Mouse (Mus musculus): ENCODE data around the gene 2610528J11Rik. TPM values are rescaled to one million over a fixed set of nuclear protein-coding genes. Genes with fewer than 3 reads are reported as not detected.
A peak's percentile ranks its signal among the peaks of the same experiment; 100 is the strongest.

2610528J11Rik gene
- total and polyA plus RNA-seq, 2 experiments from 2014 or later = not detected

GRCm38 (mm10) chr4:118553039-118553649 is 26.3 kb downstream of the 2610528J11Rik start:
- no peak for TF ChIP-seq EP300 (IDR thresholded peaks at IDR 0.05; ENCODE audit: low read depth)
- no peaks in the 10 kb centered on the region for H3K27me3 ChIP-seq (ENCODE audit: control insufficient read depth, insufficient read depth, low read length)
- no peaks in the 10 kb centered on the region for H3K36me3 ChIP-seq (replicated peaks; ENCODE audit: control insufficient read depth, insufficient read depth, low read length)
- no peaks in the 10 kb centered on the region for H3K9me3 ChIP-seq (replicated peaks; ENCODE audit: control insufficient read depth, low read length)
- WGBS = 59% methylated on average over 3 of the region's 3 CpGs
- no peak overlapping the region for H3K4me3 ChIP-seq (ENCODE audit: low read depth, low read length)
- no peak overlapping the region for H3K9ac ChIP-seq (replicated peaks; ENCODE audit: low read depth, low read length)
- no peak overlapping the region for H3K4me2 ChIP-seq (ENCODE audit: low read depth, low read length)
- no peak overlapping the region for H3K27ac ChIP-seq (ENCODE audit: low read depth)
- ATAC-seq (ENCODE audit: insufficient read depth, low read depth) = no peak
- no peaks in the 10 kb centered on the region for H3K4me1 ChIP-seq (ENCODE audit: control insufficient read depth, insufficient read depth)
- no peak for DNase-seq (ENCODE audit: low spot score)

GRCm38 (mm10) chr4:118564062-118564925 is 37.5 kb downstream of the 2610528J11Rik start:
- 64% methylated on average over 13 of the region's 13 CpGs for WGBS
- Histone ChIP-seq H3K9ac (replicated peaks; ENCODE audit: low read depth, low read length) (no peak overlapping the region), H3K27ac (ENCODE audit: low read depth) (no peak overlapping the region), H3K27me3 (ENCODE audit: control insufficient read depth, insufficient read depth, low read length) (no peaks in the 10 kb centered on the region), H3K36me3 (replicated peaks; ENCODE audit: control insufficient read depth, insufficient read depth, low read length) (no peaks in the 10 kb centered on the region), H3K9me3 (replicated peaks; ENCODE audit: control insufficient read depth, low read length) (0 out of 2 replicates have a peak, but pooled peaks cover 4% of the 10 kb centered on the region), H3K4me2 (ENCODE audit: low read depth, low read length) (no peak overlapping the region), H3K4me1 (ENCODE audit: control insufficient read depth, insufficient read depth) (no peaks in the 10 kb centered on the region), H3K4me3 (ENCODE audit: low read depth, low read length) (no peak overlapping the region)
- DNase-seq (ENCODE audit: low spot score) (no peak), ATAC-seq (ENCODE audit: insufficient read depth, low read depth) (no peak)
- TF ChIP-seq EP300 (IDR thresholded peaks at IDR 0.05; ENCODE audit: low read depth) = no peak
- no peak for TF ChIP-seq CTCF (IDR thresholded peaks at IDR 0.05; ENCODE audit: low read depth)

GRCm38 (mm10) chr4:118564926-118565279 is 38.1 kb downstream of the 2610528J11Rik start:
- no peaks in the 10 kb centered on the region for H3K4me1 ChIP-seq (ENCODE audit: control insufficient read depth, insufficient read depth)
- no peaks in the 10 kb centered on the region for H3K36me3 ChIP-seq (replicated peaks; ENCODE audit: control insufficient read depth, insufficient read depth, low read length)
- TF ChIP-seq EP300 (IDR thresholded peaks at IDR 0.05; ENCODE audit: low read depth) (no peak), CTCF (IDR thresholded peaks at IDR 0.05; ENCODE audit: low read depth) (no peak)
- H3K27me3 ChIP-seq (ENCODE audit: control insufficient read depth, insufficient read depth, low read length) = 0 out of 2 replicates have a peak, but pooled peaks cover 4% of the 10 kb centered on the region
- no peak overlapping the region for H3K27ac ChIP-seq (ENCODE audit: low read depth)
- H3K9me3 ChIP-seq (replicated peaks; ENCODE audit: control insufficient read depth, low read length) = 0 out of 2 replicates have a peak, but pooled peaks cover 4% of the 10 kb centered on the region
- H3K9ac ChIP-seq (replicated peaks; ENCODE audit: low read depth, low read length) = no peak overlapping the region
- DNase-seq (ENCODE audit: low spot score) (no peak), ATAC-seq (ENCODE audit: insufficient read depth, low read depth) (no peak)
- H3K4me3 ChIP-seq (ENCODE audit: low read depth, low read length) = no peak overlapping the region
- 70% methylated on average over 3 of the region's 3 CpGs for WGBS
- H3K4me2 ChIP-seq (ENCODE audit: low read depth, low read length) = no peak overlapping the region

GRCm38 (mm10) chr4:118566161-118566676 is 39.4 kb downstream of the 2610528J11Rik start:
- no peaks in the 10 kb centered on the region for H3K4me1 ChIP-seq (ENCODE audit: control insufficient read depth, insufficient read depth)
- ATAC-seq (ENCODE audit: insufficient read depth, low read depth) = no peak
- no peak overlapping the region for H3K27ac ChIP-seq (ENCODE audit: low read depth)
- no peak overlapping the region for H3K4me2 ChIP-seq (ENCODE audit: low read depth, low read length)
- WGBS = 26% methylated on average over 7 of the region's 7 CpGs
- H3K36me3 ChIP-seq (replicated peaks; ENCODE audit: control insufficient read depth, insufficient read depth, low read length) = no peaks in the 10 kb centered on the region
- DNase-seq (ENCODE audit: low spot score) = peak; percentile 47
- TF ChIP-seq CTCF (IDR thresholded peaks at IDR 0.05; ENCODE audit: low read depth) (peak; percentile 95), EP300 (IDR thresholded peaks at IDR 0.05; ENCODE audit: low read depth) (no peak)
- peaks cover 10% of the 10 kb centered on the region; the same call in 1 of the 2 replicates for H3K27me3 ChIP-seq (ENCODE audit: control insufficient read depth, insufficient read depth, low read length)
- 0 out of 2 replicates have a peak, but pooled peaks cover 4% of the 10 kb centered on the region for H3K9me3 ChIP-seq (replicated peaks; ENCODE audit: control insufficient read depth, low read length)
- H3K9ac ChIP-seq (replicated peaks; ENCODE audit: low read depth, low read length) = no peak overlapping the region
- H3K4me3 ChIP-seq (ENCODE audit: low read depth, low read length) = no peak overlapping the region

GRCm38 (mm10) chr4:118568709-118569108 is 41.9 kb downstream of the 2610528J11Rik start:
- Histone ChIP-seq H3K4me3 (ENCODE audit: low read depth, low read length) (no peak overlapping the region), H3K9ac (replicated peaks; ENCODE audit: low read depth, low read length) (no peak overlapping the region), H3K4me2 (ENCODE audit: low read depth, low read length) (no peak overlapping the region), H3K27me3 (ENCODE audit: control insufficient read depth, insufficient read depth, low read length) (peaks cover 10% of the 10 kb centered on the region; the same call in 1 of the 2 replicates), H3K9me3 (replicated peaks; ENCODE audit: control insufficient read depth, low read length) (no peaks in the 10 kb centered on the region), H3K4me1 (ENCODE audit: control insufficient read depth, insufficient read depth) (no peaks in the 10 kb centered on the region), H3K36me3 (replicated peaks; ENCODE audit: control insufficient read depth, insufficient read depth, low read length) (no peaks in the 10 kb centered on the region), H3K27ac (ENCODE audit: low read depth) (no peak overlapping the region)
- TF ChIP-seq EP300 (IDR thresholded peaks at IDR 0.05; ENCODE audit: low read depth) = no peak
- no peak for TF ChIP-seq CTCF (IDR thresholded peaks at IDR 0.05; ENCODE audit: low read depth)
- WGBS = 29% methylated on average over 10 of the region's 10 CpGs
- no peak for ATAC-seq (ENCODE audit: insufficient read depth, low read depth)
- DNase-seq (ENCODE audit: low spot score) = no peak

Data from heart, postnatal 0 days (tissue).